Mouse (Mus musculus): ENCODE measurements around the gene Vmn1r233. TPM values are rescaled to one million over a fixed set of nuclear protein-coding genes. Genes with fewer than 3 reads are reported as not detected.

Vmn1r233 gene
- polyA plus RNA-seq (2012): not detected in 2 replicates

DNA sequence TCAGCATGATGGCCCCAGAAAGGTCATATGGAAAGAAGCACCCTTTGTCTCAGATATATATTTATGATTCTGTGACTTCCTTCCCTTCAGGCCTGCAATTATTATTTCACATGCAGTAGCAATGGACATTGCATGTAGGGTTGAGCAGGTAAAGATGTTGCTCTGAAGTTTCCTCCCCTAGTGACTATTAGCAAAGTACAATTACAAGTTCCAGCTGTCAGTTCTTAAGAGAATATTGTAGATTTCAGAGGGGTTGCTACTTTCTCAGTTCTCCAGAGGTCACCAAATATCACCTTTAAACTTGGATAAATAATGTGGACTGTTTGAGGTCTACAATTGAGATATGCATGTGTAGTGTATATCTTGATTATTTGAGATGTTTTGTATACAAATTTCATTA lies at the start of gene Vmn1r233:
Vmn1r233 (minus strand) TSS at position 101 of the 400 bp plus-strand sequence.

DNA sequence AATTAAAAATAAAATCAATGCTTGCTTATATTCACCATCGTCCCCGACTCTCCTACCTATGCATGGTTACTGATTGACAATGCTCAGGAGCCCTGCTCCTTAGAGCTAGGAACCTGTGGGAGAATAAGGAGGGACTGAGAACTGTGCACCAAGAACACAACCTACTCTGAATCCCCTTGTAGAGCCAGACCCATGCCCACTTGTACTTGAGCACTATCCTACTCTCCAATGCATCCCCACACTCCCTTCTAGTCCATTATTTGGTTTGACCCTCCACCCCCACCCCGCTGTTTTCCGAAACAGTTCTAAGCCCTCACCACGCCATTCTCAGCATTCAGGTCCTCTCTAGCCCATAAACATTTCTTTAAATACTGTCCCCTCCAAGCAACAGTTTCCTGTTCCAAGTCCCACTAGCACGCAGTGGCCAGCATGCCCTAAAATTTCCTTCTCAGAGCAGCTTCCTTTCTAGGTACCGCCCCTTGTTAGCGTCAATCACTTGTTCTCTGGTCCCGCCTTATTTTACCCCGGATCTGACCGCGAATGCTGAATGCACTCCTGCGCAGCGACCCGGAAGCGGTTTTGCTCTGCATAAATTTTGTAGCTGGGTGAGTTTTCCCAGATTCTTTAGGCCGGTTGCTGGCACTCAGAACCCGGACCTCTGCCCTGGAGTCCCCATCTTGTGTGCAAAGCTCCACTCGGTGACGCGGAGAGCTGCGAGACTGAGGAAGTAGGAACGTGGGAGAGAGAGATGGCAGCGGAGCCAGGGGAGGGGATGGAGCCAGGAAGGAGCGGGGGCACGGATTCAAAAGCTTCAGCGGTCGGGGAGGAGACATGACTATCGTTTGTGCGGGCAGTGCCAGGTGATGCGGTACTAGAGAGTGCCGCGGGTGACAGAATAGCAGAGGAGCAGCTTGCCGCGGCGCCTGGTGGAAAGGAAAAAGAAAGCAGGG lies 12.4 kb upstream of the Vmn1r233 start, which contains the start of gene Zfp160:
Zfp160 (plus strand) TSS at position 522 of the 950 bp plus-strand sequence.

GRCm38 (mm10) chr17:20944985-20945891 lies 51.0 kb downstream of the Vmn1r233 start, which contains the start of gene Ppp2r1a:
Gene Ppp2r1a (plus strand): TSS chr17:20945311.

Other genes with a start within 250 kb of the Vmn1r233 start
- not detected in 2 replicates for gene Vmn1r228, start 210.3 kb downstream of the Vmn1r233 start, polyA plus RNA-seq (2012)
- gene Vmn1r229, start 184.9 kb downstream of the Vmn1r233 start, polyA plus RNA-seq (2012): not detected in 2 replicates
- gene Vmn1r230, start 156.0 kb downstream of the Vmn1r233 start, polyA plus RNA-seq (2012): 0.01 TPM in 1 of 2 replicates, not detected in the other
- gene Vmn1r231, start 91.4 kb downstream of the Vmn1r233 start, polyA plus RNA-seq (2012): not detected in 2 replicates
- not detected in 2 replicates for gene Vmn1r232, start 76.8 kb downstream of the Vmn1r233 start, polyA plus RNA-seq (2012)
- 201 and 215 TPM in 2 replicates for gene Ppp2r1a, start 51.2 kb downstream of the Vmn1r233 start, polyA plus RNA-seq (2012)
- 0.43 and 0.58 TPM in 2 replicates for gene Zfp160, start 12.4 kb upstream of the Vmn1r233 start, polyA plus RNA-seq (2012)
- not detected in 2 replicates for gene Vmn1r234, start 229.6 kb upstream of the Vmn1r233 start, polyA plus RNA-seq (2012)

All from megakaryocyte-erythroid progenitor cell, adult 5 weeks (primary cell).